Mouse (Mus musculus) olfactory bulb, adult 2 months (tissue): Measurements from ENCODE around the gene Prkn.

Experiments
- CTCF ChIP-seq: fragments of 200-500 bp; IDR thresholded peaks from 2 replicates; pipeline ENCODE4 v1.5.1; 2012; ENCODE audit warnings: low read depth, mild to moderate bottlenecking, low read length, moderate library complexity; ENCODE audit not compliant: insufficient read depth
- POLR2A ChIP-seq: fragments of 200-500 bp; IDR thresholded peaks from 2 replicates; pipeline ENCODE4 v1.6.1; 2012; ENCODE audit warnings: mild to moderate bottlenecking, low read depth, low read length, moderate library complexity; ENCODE audit not compliant: insufficient read depth

DNA sequence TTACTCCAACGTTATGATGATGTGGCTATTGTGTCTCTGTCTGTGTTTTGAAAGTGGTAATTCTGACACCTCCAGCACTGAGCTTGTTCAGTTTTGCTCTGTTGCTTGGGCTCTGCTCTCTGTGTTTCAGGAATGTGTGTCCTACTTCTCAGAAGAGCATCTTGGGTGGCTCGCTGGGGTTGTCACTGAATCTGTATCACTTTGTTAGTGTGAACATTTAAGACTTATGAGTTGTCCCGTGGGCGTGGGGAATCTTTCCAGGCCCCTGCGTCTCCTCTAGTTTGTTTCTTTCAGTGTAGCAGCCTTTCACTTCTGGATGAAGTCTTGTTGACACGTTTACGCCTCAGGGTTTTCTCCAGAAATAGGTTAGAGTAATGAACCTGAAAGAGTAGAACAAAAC, 283.9 kb downstream of the Prkn start:
- TF ChIP-seq CTCF (no peak), POLR2A (no peak)
